ENCODE assay signal across 8 mouse cellular contexts in genomic region chr12:84175659-84176061, GRCm38 (mm10). TPM values are rescaled to one million over a fixed set of nuclear protein-coding genes. Genes with fewer than 3 reads are reported as not detected.
DNase-seq lines count a peak whose midpoint lies in the region; ATAC-seq and TF ChIP-seq lines count a peak whose summit lies in the region.

No protein-coding gene starts in this region.

- peak overlapping the region; percentile 69 for H3K4me2 ChIP-seq in embryonic facial prominence, embryonic 15.5 days (replicated peaks)
- H3K4me2 ChIP-seq in kidney, embryonic 15.5 days = peak overlapping the region; percentile 61
- H3K4me2 ChIP-seq in liver, embryonic 11.5 days = peak overlapping the region; percentile 79
- H3K4me2 ChIP-seq in myocyte (ENCODE audit: low read depth) = peak overlapping the region; percentile 98

- H3K27me3 ChIP-seq in embryonic facial prominence, embryonic 15.5 days = no peaks in the 10 kb centered on the region
- no peaks in the 10 kb centered on the region for H3K27me3 ChIP-seq in heart, embryonic 10.5 days (ENCODE audit: insufficient read depth, poor library complexity, severe bottlenecking)
- no peaks in the 10 kb centered on the region for H3K27me3 ChIP-seq in kidney, embryonic 15.5 days
- no peaks in the 10 kb centered on the region for H3K27me3 ChIP-seq in liver, embryonic 11.5 days (replicated peaks; ENCODE audit: control insufficient read depth, insufficient read depth, low read length)
- H3K27me3 ChIP-seq in myocyte (ENCODE audit: control insufficient read depth, insufficient read depth, insufficient read length) = no peaks in the 10 kb centered on the region
- H3K27me3 ChIP-seq in splenic B cell, adult 2 months (ENCODE audit: control insufficient read depth, insufficient read depth, low read length, poor library complexity, severe bottlenecking) = no peaks in the 10 kb centered on the region

- H3K36me3 ChIP-seq in embryonic facial prominence, embryonic 15.5 days = peaks cover 31% of the 10 kb centered on the region
- H3K36me3 ChIP-seq in heart, embryonic 10.5 days = peaks cover 34% of the 10 kb centered on the region
- H3K36me3 ChIP-seq in kidney, embryonic 15.5 days = peaks cover 37% of the 10 kb centered on the region
- peaks cover 26% of the 10 kb centered on the region for H3K36me3 ChIP-seq in liver, embryonic 11.5 days (ENCODE audit: control insufficient read depth, insufficient read depth, low read length)
- peaks cover 20% of the 10 kb centered on the region for H3K36me3 ChIP-seq in myocyte (ENCODE audit: control insufficient read depth, insufficient read depth)
- peaks cover 20% of the 10 kb centered on the region for H3K36me3 ChIP-seq in splenic B cell, adult 2 months (ENCODE audit: control insufficient read depth, insufficient read depth, low read length, poor library complexity, severe bottlenecking)

- H3K4me3 ChIP-seq in embryonic facial prominence, embryonic 15.5 days (replicated peaks) = peak overlapping the region; percentile 48
- peak overlapping the region; percentile 61 for H3K4me3 ChIP-seq in heart, embryonic 10.5 days
- H3K4me3 ChIP-seq in kidney, embryonic 15.5 days (replicated peaks) = peak overlapping the region; percentile 42
- peak overlapping the region; percentile 43 for H3K4me3 ChIP-seq in liver, embryonic 11.5 days (ENCODE audit: low read depth, low read length)
- peak overlapping the region; percentile 21 for H3K4me3 ChIP-seq in myocyte

- DNase-seq in A20 (ENCODE audit: low read depth, low spot score) = peak; percentile 86
- peak; percentile 58 to 71 for DNase-seq in adrenal gland, postnatal 4 days (ENCODE audit: low spot score in 2 of 2)
- DNase-seq in heart, embryonic 10.5 days (ENCODE audit: low spot score) = peak; percentile 96
- peak; percentile 89 for DNase-seq in liver, embryonic 11.5 days (ENCODE audit: low spot score)
- peak; percentile 85 for DNase-seq in splenic B cell, adult 2 months (ENCODE audit: low read depth, low spot score)

- peak overlapping the region; percentile 97 for H3K27ac ChIP-seq in embryonic facial prominence, embryonic 15.5 days (replicated peaks)
- H3K27ac ChIP-seq in heart, embryonic 10.5 days = peak overlapping the region; percentile 95
- peak overlapping the region; percentile 93 for H3K27ac ChIP-seq in kidney, embryonic 15.5 days
- H3K27ac ChIP-seq in liver, embryonic 11.5 days (ENCODE audit: low read depth, low read length) = peak overlapping the region; percentile 97

- WGBS in embryonic facial prominence, embryonic 15.5 days = under 1% methylated on average over 20 of the region's 20 CpGs
- 1% methylated on average over 20 of the region's 20 CpGs for WGBS in heart, embryonic 10.5 days
- under 1% methylated on average over 20 of the region's 20 CpGs for WGBS in kidney, embryonic 15.5 days
- WGBS in liver, embryonic 11.5 days = under 1% methylated on average over 19 of the region's 20 CpGs

- no peak overlapping the region for H3ac ChIP-seq in myocyte (ENCODE audit: control insufficient read depth, insufficient read length)

- ATAC-seq in embryonic facial prominence, embryonic 15.5 days (ENCODE audit: insufficient number of reproducible peaks, low FRiP score, low TSS enrichment, low read depth) = peak; percentile 85
- peak; percentile 78 for ATAC-seq in kidney, embryonic 15.5 days (replicated peaks; ENCODE audit: low FRiP score)
- ATAC-seq in liver, embryonic 11.5 days (replicated peaks; ENCODE audit: low FRiP score) = peak; percentile 91

- H3K9ac ChIP-seq in embryonic facial prominence, embryonic 15.5 days = peak overlapping the region; percentile 39; the same call in 1 of the 2 replicates
- peak overlapping the region; percentile 42 for H3K9ac ChIP-seq in kidney, embryonic 15.5 days
- peak overlapping the region; percentile 76 for H3K9ac ChIP-seq in liver, embryonic 11.5 days (ENCODE audit: low read depth, low read length)

- H3K4me1 ChIP-seq in embryonic facial prominence, embryonic 15.5 days = peaks cover 79% of the 10 kb centered on the region
- H3K4me1 ChIP-seq in heart, embryonic 10.5 days = peaks cover 75% of the 10 kb centered on the region
- H3K4me1 ChIP-seq in kidney, embryonic 15.5 days = peaks cover 75% of the 10 kb centered on the region
- H3K4me1 ChIP-seq in liver, embryonic 11.5 days (replicated peaks; ENCODE audit: control insufficient read depth, insufficient read depth, low read length) = peaks cover 69% of the 10 kb centered on the region

- peak; percentile 49 for TF ChIP-seq POLR2A in myocyte (IDR thresholded peaks at IDR 0.05; ENCODE audit: insufficient read length, low read depth)

- H3K79me2 ChIP-seq in myocyte (ENCODE audit: control insufficient read depth, insufficient read depth) = peaks cover 87% of the 10 kb centered on the region

- no peaks in the 10 kb centered on the region for H3K9me3 ChIP-seq in embryonic facial prominence, embryonic 15.5 days (replicated peaks)
- H3K9me3 ChIP-seq in heart, embryonic 10.5 days = no peaks in the 10 kb centered on the region
- H3K9me3 ChIP-seq in kidney, embryonic 15.5 days (replicated peaks) = no peaks in the 10 kb centered on the region
- no peaks in the 10 kb centered on the region for H3K9me3 ChIP-seq in liver, embryonic 11.5 days (ENCODE audit: control insufficient read depth, low read length)

TF ChIP-seq in myocyte, 11 proteins besides CTCF, POLR2A, EP300 and RAD21:
- TF ChIP-seq E2F4 (IDR thresholded peaks at IDR 0.05; ENCODE audit: insufficient read depth) = no peak
- TF ChIP-seq USF1 (IDR thresholded peaks at IDR 0.05; ENCODE audit: low read depth) = no peak
- no peak for TF ChIP-seq SRF (IDR thresholded peaks at IDR 0.05; ENCODE audit: control insufficient read depth, insufficient read length, low read depth)
- TF ChIP-seq CEBPB (IDR thresholded peaks at IDR 0.05; ENCODE audit: insufficient read depth, poor library complexity, severe bottlenecking) = no peak
- no peak for TF ChIP-seq MYOG (IDR thresholded peaks at IDR 0.05; ENCODE audit: control insufficient read depth in 1 of 3, insufficient read depth in 1 of 3, insufficient read length in 2 of 3, low read depth in 2 of 3)
- no peak for TF ChIP-seq TCF3 (IDR thresholded peaks at IDR 0.05; ENCODE audit: insufficient read length, low read depth)
- no peak for TF ChIP-seq REST (IDR thresholded peaks at IDR 0.05; ENCODE audit: insufficient read depth, insufficient read length)
- TF ChIP-seq MAX (IDR thresholded peaks at IDR 0.05; ENCODE audit: low read depth) = no peak
- no peak for TF ChIP-seq MYOD1 (IDR thresholded peaks at IDR 0.05; ENCODE audit: control insufficient read depth in 1 of 3, insufficient read length in 2 of 3, low read depth in 2 of 3)
- TF ChIP-seq POLR2AphosphoS2 (IDR thresholded peaks at IDR 0.05; ENCODE audit: insufficient read length, low read depth) = no peak

RNA-seq across cellular contexts. Expression of gene Pnma1, which starts 27.4 kb away (rescaled TPM):
- 1 to 10 TPM in 1 of 2 experiments, under 1 TPM in 1; 0.92 to 1.0 TPM for total RNA-seq in adrenal gland, postnatal 4 days (2021)
- polyA plus RNA-seq in embryonic facial prominence, embryonic 15.5 days (2015; fragmentation: Nextera tagmentation; extraction: Ambion mirVana) = 1.8 and 3.0 TPM in 2 replicates
- 0.71 and 1.1 TPM in 2 replicates for polyA plus RNA-seq in heart, embryonic 10.5 days (2016; fragmentation: Nextera tagmentation; extraction: Ambion mirVana)
- 1.00 and 1.0 TPM in 2 replicates for polyA plus RNA-seq in kidney, embryonic 15.5 days (2015; fragmentation: Nextera tagmentation; extraction: Ambion mirVana)
- polyA plus RNA-seq in liver, embryonic 11.5 days (2014; fragmentation: Nextera tagmentation; extraction: Ambion mirVana) = 0.27 and 0.53 TPM in 2 replicates
- polyA plus RNA-seq in myocyte (2012; fragmentation: generic; extraction: Trizol) = 0.46 TPM

RNA-seq across cellular contexts. Expression of gene Elmsan1, which starts 43.0 kb away (rescaled TPM):
- total RNA-seq in adrenal gland, postnatal 4 days (2021) = 10 to 100 TPM; 30.2 to 34.8 TPM
- 15.4 and 15.9 TPM in 2 replicates for polyA plus RNA-seq in embryonic facial prominence, embryonic 15.5 days (2015; fragmentation: Nextera tagmentation; extraction: Ambion mirVana)
- 8.0 and 10.5 TPM in 2 replicates for polyA plus RNA-seq in heart, embryonic 10.5 days (2016; fragmentation: Nextera tagmentation; extraction: Ambion mirVana)
- polyA plus RNA-seq in kidney, embryonic 15.5 days (2015; fragmentation: Nextera tagmentation; extraction: Ambion mirVana) = 8.7 and 10.8 TPM in 2 replicates
- polyA plus RNA-seq in liver, embryonic 11.5 days (2014; fragmentation: Nextera tagmentation; extraction: Ambion mirVana) = 12.6 and 13.4 TPM in 2 replicates
- 13.7 TPM for polyA plus RNA-seq in myocyte (2012; fragmentation: generic; extraction: Trizol)

Comparison
In these comparisons a context has a peak if more than half of its experiments do, and no peak if none do; other contexts are left out.
1. Peak in every context shown above with its lines: DNase-seq, ATAC-seq, H3K4me3 ChIP-seq and H3K27ac ChIP-seq.